Mouse (Mus musculus) spleen, postnatal 14 days (tissue): ENCODE data around the gene Akt1.

Source experiments
- DNase-seq, 2 experiments: peaks; one replicate each; pipeline ENCODE4 v3.0.0; 2021 to 2022; ENCODE audit warnings: low spot score in 2 of 2

Akt1 gene

GRCm38 (mm10) chr12:112674132-112675011 is at the start of gene Akt1:
Gene Akt1, minus strand, starts transcription at chr12:112674884.
- DNase-seq: peak in 1 of 2 experiments; percentile 35

- peak; percentile 29 to 66 for DNase-seq
These were observed 49.6 kb upstream of the Akt1 start for GRCm38 (mm10) chr12:112724077-112724805.

- DNase-seq: no peak
These were observed 48.8 kb upstream of the Akt1 start for GRCm38 (mm10) chr12:112723445-112723844.

- DNase-seq: no peak
These were observed 48.3 kb upstream of the Akt1 start for GRCm38 (mm10) chr12:112723028-112723330.

- no peak for DNase-seq
These were observed 47.8 kb upstream of the Akt1 start for GRCm38 (mm10) chr12:112722240-112723027.

GRCm38 (mm10) chr12:112721424-112722239 is 46.9 kb upstream of the Akt1 start:
- peak in 1 of 2 experiments; percentile 27 for DNase-seq

- no peak for DNase-seq
These were observed 46.3 kb upstream of the Akt1 start for GRCm38 (mm10) chr12:112720890-112721423.

GRCm38 (mm10) chr12:112720216-112720615 is 45.5 kb upstream of the Akt1 start, which contains the start of gene Cep170b:
Gene Cep170b, plus strand, starts transcription at chr12:112720455.
- DNase-seq: no peak

GRCm38 (mm10) chr12:112718995-112719394 is 44.3 kb upstream of the Akt1 start:
- no peak for DNase-seq

GRCm38 (mm10) chr12:112717140-112717539 is 42.5 kb upstream of the Akt1 start:
- peak; percentile 26 to 54 for DNase-seq

- DNase-seq: no peak
These were observed 39.3 kb upstream of the Akt1 start for GRCm38 (mm10) chr12:112713984-112714383.

- no peak for DNase-seq
These were observed 32.8 kb upstream of the Akt1 start for GRCm38 (mm10) chr12:112707573-112707869.

- DNase-seq: peak; percentile 69 to 82
These were observed 32.3 kb upstream of the Akt1 start for GRCm38 (mm10) chr12:112706704-112707572.

GRCm38 (mm10) chr12:112702374-112703320 is 28.0 kb upstream of the Akt1 start:
- DNase-seq: no peak

GRCm38 (mm10) chr12:112700522-112700921 is 25.8 kb upstream of the Akt1 start:
- no peak for DNase-seq

GRCm38 (mm10) chr12:112696806-112697425 is 22.2 kb upstream of the Akt1 start:
- DNase-seq: no peak

- no peak for DNase-seq
These were observed 19.4 kb upstream of the Akt1 start for GRCm38 (mm10) chr12:112694127-112694475.
